Mouse (Mus musculus): Measurements from ENCODE around the gene Gabrb1. TPM values are rescaled to one million over a fixed set of nuclear protein-coding genes. Genes with fewer than 3 reads are reported as not detected.

The Gabrb1 gene
- polyA plus RNA-seq, 1 experiment from 2014 or later: 0.43 TPM

GRCm38 (mm10) chr5:72191154-72191553, 533.2 kb downstream of the Gabrb1 start:
- 67% methylated on average over 7 of the region's 7 CpGs for WGBS

GRCm38 (mm10) chr5:72191932-72192331, 534.0 kb downstream of the Gabrb1 start:
- WGBS: 69% methylated on average over 5 of the region's 5 CpGs
- ATAC-seq (replicated peaks; ENCODE audit: extremely low read depth, insufficient read depth, low FRiP score): no peak
- no peaks in the 10 kb centered on the region for H3K4me1 ChIP-seq (ENCODE audit: control insufficient read depth, insufficient read depth, low read length)
- H3K4me2 ChIP-seq (ENCODE audit: low read depth, low read length): no peak overlapping the region
- no peaks in the 10 kb centered on the region for H3K36me3 ChIP-seq (ENCODE audit: control insufficient read depth, insufficient read depth)
- no peak overlapping the region for H3K27ac ChIP-seq (ENCODE audit: low read length)
- H3K27me3 ChIP-seq (ENCODE audit: control insufficient read depth, insufficient read depth, low read length): no peaks in the 10 kb centered on the region
- H3K9ac ChIP-seq (ENCODE audit: low read length): no peak overlapping the region
- H3K9me3 ChIP-seq (replicated peaks; ENCODE audit: control insufficient read depth, low read length): no peaks in the 10 kb centered on the region
- H3K4me3 ChIP-seq (ENCODE audit: low read length): no peak overlapping the region

More at GRCm38 (mm10) chr5:72191154-72191553, 533.2 kb downstream of the Gabrb1 start:
- Histone ChIP-seq H3K4me2 (ENCODE audit: low read depth, low read length) (no peak overlapping the region), H3K4me1 (ENCODE audit: control insufficient read depth, insufficient read depth, low read length) (no peaks in the 10 kb centered on the region), H3K4me3 (ENCODE audit: low read length) (no peak overlapping the region), H3K36me3 (ENCODE audit: control insufficient read depth, insufficient read depth) (no peaks in the 10 kb centered on the region), H3K9ac (ENCODE audit: low read length) (no peak overlapping the region), H3K27me3 (ENCODE audit: control insufficient read depth, insufficient read depth, low read length) (no peaks in the 10 kb centered on the region), H3K27ac (ENCODE audit: low read length) (no peak overlapping the region), H3K9me3 (replicated peaks; ENCODE audit: control insufficient read depth, low read length) (no peaks in the 10 kb centered on the region)
- ATAC-seq (replicated peaks; ENCODE audit: extremely low read depth, insufficient read depth, low FRiP score): no peak

GRCm38 (mm10) chr5:72195442-72195841, 537.5 kb downstream of the Gabrb1 start:
- H3K4me1 ChIP-seq (ENCODE audit: control insufficient read depth, insufficient read depth, low read length): no peaks in the 10 kb centered on the region
- H3K9me3 ChIP-seq (replicated peaks; ENCODE audit: control insufficient read depth, low read length): no peaks in the 10 kb centered on the region; the same call in 1 of the 2 replicates
- H3K36me3 ChIP-seq (ENCODE audit: control insufficient read depth, insufficient read depth): no peaks in the 10 kb centered on the region
- no peak overlapping the region for H3K4me2 ChIP-seq (ENCODE audit: low read depth, low read length)
- H3K27me3 ChIP-seq (ENCODE audit: control insufficient read depth, insufficient read depth, low read length): no peaks in the 10 kb centered on the region
- H3K27ac ChIP-seq (ENCODE audit: low read length): no peak overlapping the region
- no peak overlapping the region for H3K9ac ChIP-seq (ENCODE audit: low read length)
- 92% methylated on average over 1 of the region's 1 CpGs for WGBS
- H3K4me3 ChIP-seq (ENCODE audit: low read length): no peak overlapping the region
- ATAC-seq (replicated peaks; ENCODE audit: extremely low read depth, insufficient read depth, low FRiP score): no peak

Other genes with a start within 250 kb of the Gabrb1 start
- gene Cox7b2, start 109.9 kb upstream of the Gabrb1 start, polyA plus RNA-seq (2015; fragmentation: Nextera tagmentation; extraction: Ambion mirVana): not detected in 2 replicates
- gene Gabra4, start 195 bp downstream of the Gabrb1 start, polyA plus RNA-seq (2015; fragmentation: Nextera tagmentation; extraction: Ambion mirVana): 2.4 and 3.3 TPM in 2 replicates

Data from heart, embryonic 16.5 days (tissue).